Mouse (Mus musculus) stomach, postnatal 0 days (tissue): ENCODE data around the gene Vmn2r57. TPM values are rescaled to one million over a fixed set of nuclear protein-coding genes. Genes with fewer than 3 reads are reported as not detected.
A peak's percentile ranks its signal among the peaks of the same experiment; 100 is the strongest.
"Not testable (repeated sequence)": the region's sequence is repeated elsewhere in the genome, so short reads cannot be mapped to it uniquely, and the experiment has no call there.

ENCODE experiments used
- ATAC-seq: fragments of 200-750 bp; cut with Nextera tagmentation; 2 replicates; pipeline ENCODE4 v1.8.0; 2017; ENCODE audit not compliant: low FRiP score, low TSS enrichment
- DNase-seq: peaks from one replicate; pipeline ENCODE4 v3.0.0-alpha.2; 2016; ENCODE audit warnings: low spot score
- H3K27ac ChIP-seq: fragments of 300-500 bp; sonication (generic); replicated peaks from 2 replicates; pipeline ENCODE4 v1.5.1; 2014; ENCODE audit warnings: mild to moderate bottlenecking, control low read depth
- H3K27me3 ChIP-seq: fragments of 300-500 bp; sonication (generic); 2 replicates; pipeline ENCODE4 v1.6.1; 2014; ENCODE audit warnings: low read length; ENCODE audit not compliant: control insufficient read depth, insufficient read depth
- H3K36me3 ChIP-seq: fragments of 300-500 bp; sonication (generic); 2 replicates; pipeline ENCODE4 v1.6.1; 2014; ENCODE audit warnings: low read length, mixed read lengths; ENCODE audit not compliant: control insufficient read depth, insufficient read depth
- H3K4me1 ChIP-seq: fragments of 300-500 bp; sonication (generic); replicated peaks from 2 replicates; pipeline ENCODE4 v1.6.1; 2014; ENCODE audit warnings: antibody characterized with exemption; ENCODE audit not compliant: control insufficient read depth, insufficient read depth
- H3K4me2 ChIP-seq: fragments of 300-500 bp; sonication (generic); replicated peaks from 2 replicates; pipeline ENCODE4 v1.6.1; 2014; ENCODE audit warnings: low read depth, mild to moderate bottlenecking, control low read depth, moderate library complexity
- H3K4me3 ChIP-seq: fragments of 300-500 bp; sonication (generic); 2 replicates; pipeline ENCODE4 v1.5.1; 2014; ENCODE audit warnings: low read depth, low read length, control low read depth
- H3K9ac ChIP-seq: fragments of 300-500 bp; sonication (generic); 2 replicates; pipeline ENCODE4 v1.6.1; 2014; ENCODE audit warnings: mild to moderate bottlenecking, low read length, control low read depth, mixed read lengths
- H3K9me3 ChIP-seq: fragments of 300-500 bp; sonication (generic); 2 replicates; pipeline ENCODE4 v1.6.1; 2016; ENCODE audit warnings: low read length; ENCODE audit not compliant: control insufficient read depth
- CTCF ChIP-seq: IDR thresholded peaks from 2 replicates; pipeline ENCODE4 v1.5.1; 2016; ENCODE audit warnings: antibody characterized with exemption, low read depth, mild to moderate bottlenecking, moderate library complexity
- EP300 ChIP-seq: optimal IDR thresholded peaks from 2 replicates; pipeline ENCODE3; 2016; ENCODE audit warnings: antibody characterized with exemption
- WGBS: fragments of 180-500 bp; shearing (Covaris S2); extraction: QIAGEN DNeasy Blood & Tissue Kit; methylation state at CpG from one replicate; pipeline ENCODE4 v1.1.7; 2014; 5-methylcytosine and 5-hydroxymethylcytosine counted together
- polyA plus RNA-seq: library from polyadenylated mRNA; unstranded; fragments of >200 nt; fragmentation: Nextera tagmentation; extraction: Ambion mirVana; gene quantifications from 2 replicates; pipeline ENCODE4 v1.2.1, GENCODE M21; 2015

Vmn2r57 gene
- 0.04 and 0.05 TPM in 2 replicates for polyA plus RNA-seq

GRCm38 (mm10) chr7:41448596-41448995 lies at the start of gene Vmn2r57:
Gene Vmn2r57 (minus strand): TSS chr7:41448696.
- not testable (repeated sequence) for ATAC-seq, DNase-seq, H3K27me3 ChIP-seq, H3K4me2 ChIP-seq, H3K27ac ChIP-seq, H3K9ac ChIP-seq, H3K4me1 ChIP-seq, H3K9me3 ChIP-seq, H3K4me3 ChIP-seq, H3K36me3 ChIP-seq
- WGBS: 69% methylated on average over 1 of the region's 1 CpGs

- H3K9ac ChIP-seq: no peak overlapping the region
- H3K27ac ChIP-seq: no peak overlapping the region
- no peak for ATAC-seq
- no peak overlapping the region for H3K4me3 ChIP-seq
- no peaks in the 10 kb centered on the region for H3K4me1 ChIP-seq
- TF ChIP-seq EP300: no peak
- no peak for TF ChIP-seq CTCF
- H3K9me3 ChIP-seq: no peaks in the 10 kb centered on the region
- DNase-seq: no peak
- H3K4me2 ChIP-seq: no peak overlapping the region
- no peaks in the 10 kb centered on the region for H3K36me3 ChIP-seq
- WGBS: 98% methylated on average over 2 of the region's 2 CpGs
- no peaks in the 10 kb centered on the region for H3K27me3 ChIP-seq
These were observed 49.4 kb upstream of the Vmn2r57 start for GRCm38 (mm10) chr7:41497871-41498270.

- H3K9me3 ChIP-seq: no peaks in the 10 kb centered on the region
- no peak overlapping the region for H3K27ac ChIP-seq
- 11% methylated on average over 10 of the region's 10 CpGs for WGBS
- no peaks in the 10 kb centered on the region for H3K27me3 ChIP-seq
- H3K4me3 ChIP-seq: no peak overlapping the region
- TF ChIP-seq CTCF: no peak
- no peak for TF ChIP-seq EP300
- H3K4me1 ChIP-seq: no peaks in the 10 kb centered on the region
- no peak overlapping the region for H3K4me2 ChIP-seq
- no peak for ATAC-seq
- no peak overlapping the region for H3K9ac ChIP-seq
- no peak for DNase-seq
- no peaks in the 10 kb centered on the region for H3K36me3 ChIP-seq
These were observed 3.4 kb upstream of the Vmn2r57 start for GRCm38 (mm10) chr7:41451864-41452263.

GRCm38 (mm10) chr7:41394130-41394529 lies 54.4 kb downstream of the Vmn2r57 start:
- 67% methylated on average over 4 of the region's 4 CpGs for WGBS
- H3K9ac ChIP-seq: no peak overlapping the region
- H3K27me3 ChIP-seq: no peaks in the 10 kb centered on the region
- TF ChIP-seq CTCF (no peak), EP300 (no peak)
- no peaks in the 10 kb centered on the region for H3K9me3 ChIP-seq
- ATAC-seq: no peak
- no peak for DNase-seq
- no peaks in the 10 kb centered on the region for H3K36me3 ChIP-seq
- no peak overlapping the region for H3K4me3 ChIP-seq
- no peaks in the 10 kb centered on the region for H3K4me1 ChIP-seq
- H3K4me2 ChIP-seq: no peak overlapping the region
- H3K27ac ChIP-seq: no peak overlapping the region

GRCm38 (mm10) chr7:41393048-41393971 lies 55.2 kb downstream of the Vmn2r57 start, which contains the start of gene AI987944:
Gene AI987944 (minus strand): TSS chr7:41393379.
- H3K27ac ChIP-seq: peak within 1 kb of the TSS; percentile 73
- peak; percentile 41; the same call in 1 of the 2 replicates for TF ChIP-seq CTCF
- no peak for TF ChIP-seq EP300
- WGBS: under 1% methylated on average over 25 of the region's 25 CpGs
- H3K9me3 ChIP-seq: no peaks in the 10 kb centered on the region
- no peaks in the 10 kb centered on the region for H3K36me3 ChIP-seq
- ATAC-seq (peak; percentile 100), DNase-seq (peak; percentile 85)
- peak within 1 kb of the TSS; percentile 62 for H3K4me3 ChIP-seq
- no peaks in the 10 kb centered on the region for H3K27me3 ChIP-seq
- peak within 1 kb of the TSS; percentile 65 for H3K9ac ChIP-seq
- no peaks in the 10 kb centered on the region for H3K4me1 ChIP-seq
- peak within 1 kb of the TSS; percentile 56 for H3K4me2 ChIP-seq

Other genes with a start within 250 kb of the Vmn2r57 start
- 7.6 and 8.8 TPM in 2 replicates for gene AI987944, start 55.3 kb downstream of the Vmn2r57 start, polyA plus RNA-seq
- not detected in 2 replicates for gene Gm20449, start 50.7 kb upstream of the Vmn2r57 start, polyA plus RNA-seq
- gene AW146154, start 51.2 kb upstream of the Vmn2r57 start, polyA plus RNA-seq: 6.7 and 6.8 TPM in 2 replicates
- gene Gm6871, start 125.0 kb upstream of the Vmn2r57 start, polyA plus RNA-seq: not detected in 2 replicates
- gene 2610021A01Rik, start 150.5 kb upstream of the Vmn2r57 start, polyA plus RNA-seq: 3.6 and 3.7 TPM in 2 replicates
- 5.2 and 6.2 TPM in 2 replicates for gene Zfp788, start 184.5 kb upstream of the Vmn2r57 start, polyA plus RNA-seq